In the genomic region with DNA sequence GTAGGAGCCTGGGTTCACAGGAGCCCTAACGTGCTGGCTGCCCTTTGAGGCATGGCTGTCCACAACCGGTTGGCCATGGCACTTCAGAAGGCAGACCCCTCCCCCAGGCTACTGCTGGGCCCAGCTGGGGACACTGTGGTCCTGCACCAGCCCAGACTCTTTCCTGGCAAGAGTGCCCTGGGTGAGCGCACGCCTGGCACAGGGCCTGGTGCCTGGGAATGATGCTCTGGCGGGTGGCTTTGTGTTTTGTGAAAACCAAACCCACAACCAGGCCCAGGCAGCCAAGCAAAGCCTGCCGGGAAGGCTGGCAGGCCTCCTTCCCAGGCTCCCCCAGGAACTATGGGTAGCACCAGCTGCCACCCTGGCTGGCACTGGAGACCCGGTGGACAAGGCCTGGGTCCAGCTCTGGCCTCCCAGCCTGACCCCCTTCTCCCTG, we compare ENCODE assay signal across 9 mouse cellular contexts.
A peak's percentile ranks its signal among the peaks of the same experiment; 100 is the strongest.
DNase-seq lines count a peak whose midpoint lies in the region; ATAC-seq and TF ChIP-seq lines count a peak whose summit lies in the region.
"Had no signal": no experiment of that assay in that cellular context is flagged by ENCODE, and none has a peak within 500 bp of the region (broad histone marks: within the 10 kb centered on the region; RNA-seq: fewer than 3 reads in every experiment).

No protein-coding gene starts in this region.

- H3K9me3 ChIP-seq in kidney, postnatal 0 days (replicated peaks; ENCODE audit: low read length), result no peaks in the 10 kb centered on the region
- no peaks in the 10 kb centered on the region for H3K9me3 ChIP-seq in neural tube, embryonic 13.5 days

- H3K4me2 ChIP-seq in kidney, postnatal 0 days (ENCODE audit: low read length), result no peak overlapping the region
- H3K4me2 ChIP-seq in neural tube, embryonic 13.5 days, result no peak overlapping the region

- TF ChIP-seq CTCF in kidney, postnatal 0 days (IDR thresholded peaks at IDR 0.05; ENCODE audit: low read depth), result no peak

- ATAC-seq in kidney, postnatal 0 days (replicated peaks; ENCODE audit: low FRiP score, low read depth), result peak; percentile 43; the same call in 1 of the 2 replicates
- peak; percentile 87 for ATAC-seq in neural tube, embryonic 13.5 days (ENCODE audit: low read depth)

- no peak for DNase-seq in kidney, postnatal 0 days (ENCODE audit: low spot score)
- no peak for DNase-seq in kidney, adult 11 months
- DNase-seq in cerebellum, postnatal 25 days, result peak; percentile 89 to 90
- DNase-seq in gastrocnemius, postnatal 4 days (ENCODE audit: low spot score in 2 of 2), result peak; percentile 67 to 73
- DNase-seq in layer of hippocampus, postnatal 14 days (ENCODE audit: low spot score in 2 of 2), result peak; percentile 90 to 95
- no peak for DNase-seq in embryo, embryonic 11 days
- DNase-seq in thymus, postnatal 10 days (ENCODE audit: low spot score in 2 of 2), result no peak

- no peak overlapping the region for H3K4me3 ChIP-seq in kidney, postnatal 0 days (replicated peaks; ENCODE audit: low read depth, low read length)
- H3K4me3 ChIP-seq in neural tube, embryonic 13.5 days, result no peak overlapping the region

- no peaks in the 10 kb centered on the region for H3K4me1 ChIP-seq in kidney, postnatal 0 days (replicated peaks; ENCODE audit: insufficient read depth, low read length)
- H3K4me1 ChIP-seq in neural tube, embryonic 13.5 days (replicated peaks), result peaks cover 26% of the 10 kb centered on the region

- H3K27ac ChIP-seq in kidney, postnatal 0 days, result no peak overlapping the region
- peak overlapping the region; percentile 87 for H3K27ac ChIP-seq in neural tube, embryonic 13.5 days (replicated peaks)
- H3K27ac ChIP-seq: macrophage had no signal

- H3K9ac ChIP-seq in kidney, postnatal 0 days (ENCODE audit: low read depth, low read length), result no peak overlapping the region
- H3K9ac ChIP-seq in neural tube, embryonic 13.5 days, result 0 out of 2 replicates have a peak overlapping the region, but pooled peaks have one; percentile 38

- no peaks in the 10 kb centered on the region for H3K36me3 ChIP-seq in kidney, postnatal 0 days (ENCODE audit: insufficient read depth, low read length)
- no peaks in the 10 kb centered on the region for H3K36me3 ChIP-seq in neural tube, embryonic 13.5 days

- 62% methylated on average over 7 of the region's 7 CpGs for WGBS in kidney, postnatal 0 days
- 28% methylated on average over 7 of the region's 7 CpGs for WGBS in neural tube, embryonic 13.5 days

- no peaks in the 10 kb centered on the region for H3K27me3 ChIP-seq in kidney, postnatal 0 days (ENCODE audit: insufficient read depth, low read length)
- no peaks in the 10 kb centered on the region; the same call in 1 of the 2 replicates for H3K27me3 ChIP-seq in neural tube, embryonic 13.5 days

Comparison
In these comparisons a context has a peak if more than half of its experiments do, and no peak if none do; other contexts are left out.
1. DNase-seq: peak in cerebellum, postnatal 25 days (2 of 2), gastrocnemius, postnatal 4 days (2 of 2) and layer of hippocampus, postnatal 14 days (2 of 2); none in kidney, postnatal 0 days (single experiment), kidney, adult 11 months (single experiment), embryo, embryonic 11 days (single experiment) and thymus, postnatal 10 days (0 of 2).